In the genomic region with DNA sequence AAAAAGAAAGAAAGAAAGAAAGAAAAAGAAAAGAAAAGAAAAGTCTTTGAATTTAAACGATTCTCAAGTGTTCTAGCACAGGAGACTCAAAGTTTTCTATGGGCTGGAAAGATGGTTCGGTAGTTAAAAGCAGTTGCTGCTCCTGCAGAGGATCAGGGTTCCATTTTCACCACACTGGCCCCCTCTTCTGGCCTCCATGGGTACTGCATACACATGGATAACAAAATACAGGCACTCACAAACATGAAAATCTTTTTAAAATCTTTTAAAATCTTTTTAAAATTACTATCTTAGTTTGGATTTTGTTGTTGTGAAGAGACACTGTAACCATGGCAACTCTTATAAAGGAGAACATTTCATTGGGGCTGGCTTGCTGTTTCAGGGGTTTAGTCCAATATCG, we compare ENCODE assay signal across 11 mouse cellular contexts. TPM values are rescaled to one million over a fixed set of nuclear protein-coding genes. Genes with fewer than 3 reads are reported as not detected.
A peak's percentile ranks its signal among the peaks of the same experiment; 100 is the strongest.
DNase-seq lines count a peak whose midpoint lies in the region; ATAC-seq and TF ChIP-seq lines count a peak whose summit lies in the region.
"Had no signal": no experiment of that assay in that cellular context is flagged by ENCODE, and none has a peak within 500 bp of the region (broad histone marks: within the 10 kb centered on the region; RNA-seq: fewer than 3 reads in every experiment).

No protein-coding gene starts in this region.

- H3K4me3 ChIP-seq in heart, postnatal 0 days (ENCODE audit: low read depth, low read length) = no peak overlapping the region
- no peak overlapping the region for H3K4me3 ChIP-seq in heart, embryonic 11.5 days (ENCODE audit: low read depth, low read length)
- no peak overlapping the region for H3K4me3 ChIP-seq in midbrain, embryonic 14.5 days (replicated peaks; ENCODE audit: low read depth, low read length)
- H3K4me3 ChIP-seq in midbrain, embryonic 13.5 days (replicated peaks) = no peak overlapping the region
- no peak overlapping the region for H3K4me3 ChIP-seq in small intestine, adult 2 months (ENCODE audit: low read depth, low read length)
- H3K4me3 ChIP-seq: megakaryocyte, embryonic 14.5 days had no signal

- 0 out of 2 replicates have a peak, but pooled peaks have one; percentile 11 for TF ChIP-seq CTCF in heart, postnatal 0 days (IDR thresholded peaks at IDR 0.05; ENCODE audit: low read depth)
- TF ChIP-seq CTCF in small intestine, adult 2 months (IDR thresholded peaks at IDR 0.05; ENCODE audit: extremely low read depth, insufficient read length, insufficient replicate concordance, low read depth, low read length) = peak; percentile 13; the same call in 1 of the 2 replicates

- H3K27ac ChIP-seq in heart, postnatal 0 days (ENCODE audit: low read depth) = no peak overlapping the region
- H3K27ac ChIP-seq in heart, embryonic 11.5 days (ENCODE audit: low read depth, low read length) = no peak overlapping the region
- no peak overlapping the region for H3K27ac ChIP-seq in midbrain, embryonic 14.5 days (replicated peaks; ENCODE audit: low read depth, low read length)
- H3K27ac ChIP-seq in midbrain, embryonic 13.5 days = no peak overlapping the region
- no peak overlapping the region for H3K27ac ChIP-seq in small intestine, adult 2 months (ENCODE audit: insufficient read depth, low read depth, low read length)

- no peak overlapping the region for H3K4me2 ChIP-seq in heart, postnatal 0 days (ENCODE audit: low read depth, low read length)
- no peak overlapping the region for H3K4me2 ChIP-seq in heart, embryonic 11.5 days
- no peak overlapping the region for H3K4me2 ChIP-seq in midbrain, embryonic 14.5 days (ENCODE audit: low read length)
- no peak overlapping the region for H3K4me2 ChIP-seq in midbrain, embryonic 13.5 days (replicated peaks)

- TF ChIP-seq EP300 in heart, postnatal 0 days (IDR thresholded peaks at IDR 0.05; ENCODE audit: low read depth) = no peak

- no peak for ATAC-seq in heart, postnatal 0 days (ENCODE audit: insufficient read depth, low read depth)
- no peak for ATAC-seq in heart, embryonic 11.5 days (replicated peaks; ENCODE audit: insufficient number of reproducible peaks, low FRiP score, low TSS enrichment)
- no peak for ATAC-seq in midbrain, embryonic 14.5 days (ENCODE audit: low FRiP score, low TSS enrichment)
- ATAC-seq in midbrain, embryonic 13.5 days = no peak
- no peak for ATAC-seq in activated CD4-positive, CD25-positive, alpha-beta regulatory T cell, adult 4 months

- H3K27me3 ChIP-seq in heart, postnatal 0 days (ENCODE audit: control insufficient read depth, insufficient read depth, low read length) = 0 out of 2 replicates have a peak, but pooled peaks cover 3% of the 10 kb centered on the region
- no peaks in the 10 kb centered on the region for H3K27me3 ChIP-seq in heart, embryonic 11.5 days (ENCODE audit: control insufficient read depth, insufficient read depth, low read length)
- H3K27me3 ChIP-seq in midbrain, embryonic 14.5 days (ENCODE audit: control insufficient read depth, insufficient read depth, low read length) = no peaks in the 10 kb centered on the region
- H3K27me3 ChIP-seq in midbrain, embryonic 13.5 days = no peaks in the 10 kb centered on the region
- no peaks in the 10 kb centered on the region for H3K27me3 ChIP-seq in small intestine, adult 2 months (ENCODE audit: control insufficient read depth, insufficient read depth, low read length)

- intact Hi-C loops in left cerebral cortex, postnatal 4 days (cut with DNase I) = no loop called here

- TF ChIP-seq POLR2A in small intestine, adult 2 months (IDR thresholded peaks at IDR 0.05; ENCODE audit: low read depth, low read length) = no peak

- no peaks in the 10 kb centered on the region for H3K4me1 ChIP-seq in heart, postnatal 0 days (ENCODE audit: control insufficient read depth, insufficient read depth)
- no peaks in the 10 kb centered on the region for H3K4me1 ChIP-seq in heart, embryonic 11.5 days (ENCODE audit: control insufficient read depth, insufficient read depth, low read length)
- no peaks in the 10 kb centered on the region for H3K4me1 ChIP-seq in midbrain, embryonic 14.5 days (ENCODE audit: control insufficient read depth, insufficient read depth, low read length)
- peaks cover 6% of the 10 kb centered on the region for H3K4me1 ChIP-seq in midbrain, embryonic 13.5 days (replicated peaks)
- no peaks in the 10 kb centered on the region for H3K4me1 ChIP-seq in small intestine, adult 2 months (ENCODE audit: control insufficient read depth, insufficient read depth, insufficient read length, low read length)

- no peaks in the 10 kb centered on the region; the same call in 1 of the 2 replicates for H3K9me3 ChIP-seq in heart, postnatal 0 days (replicated peaks; ENCODE audit: control insufficient read depth, low read length)
- H3K9me3 ChIP-seq in heart, embryonic 11.5 days (replicated peaks; ENCODE audit: control insufficient read depth, low read length) = no peaks in the 10 kb centered on the region
- H3K9me3 ChIP-seq in midbrain, embryonic 14.5 days (ENCODE audit: control insufficient read depth, low read length) = no peaks in the 10 kb centered on the region
- peaks cover 5% of the 10 kb centered on the region; the same call in 1 of the 2 replicates for H3K9me3 ChIP-seq in midbrain, embryonic 13.5 days

- no peaks in the 10 kb centered on the region for H3K36me3 ChIP-seq in heart, postnatal 0 days (replicated peaks; ENCODE audit: control insufficient read depth, insufficient read depth, low read length)
- H3K36me3 ChIP-seq in heart, embryonic 11.5 days (ENCODE audit: control insufficient read depth, insufficient read depth, low read length) = no peaks in the 10 kb centered on the region
- H3K36me3 ChIP-seq in midbrain, embryonic 14.5 days (ENCODE audit: control insufficient read depth, insufficient read depth, low read length) = no peaks in the 10 kb centered on the region
- no peaks in the 10 kb centered on the region for H3K36me3 ChIP-seq in midbrain, embryonic 13.5 days
- no peaks in the 10 kb centered on the region for H3K36me3 ChIP-seq in small intestine, adult 2 months (ENCODE audit: control insufficient read depth, insufficient read depth, low read length)

- no peak overlapping the region for H3K9ac ChIP-seq in heart, postnatal 0 days (replicated peaks; ENCODE audit: low read depth, low read length)
- H3K9ac ChIP-seq in heart, embryonic 11.5 days (ENCODE audit: low read depth, low read length) = no peak overlapping the region
- no peak overlapping the region for H3K9ac ChIP-seq in midbrain, embryonic 14.5 days (replicated peaks; ENCODE audit: low read length)
- H3K9ac ChIP-seq in midbrain, embryonic 13.5 days (replicated peaks) = no peak overlapping the region

- DNase-seq in heart, postnatal 0 days (ENCODE audit: low spot score) = no peak
- DNase-seq in midbrain, embryonic 14.5 days = peak; percentile 31
- DNase-seq in c-Kit-positive CD71-negative TER-119-negative erythroid progenitor cells, embryonic 14.5 days (ENCODE audit: low read depth) = peak; percentile 34
- DNase-seq in left cerebral cortex, postnatal 4 days = no peak
- DNase-seq: cerebellum, adult 9-11 months; thymus, adult 18-20 months had no signal

- 65% methylated on average over 3 of the region's 3 CpGs for WGBS in heart, postnatal 0 days
- 71% methylated on average over 3 of the region's 3 CpGs for WGBS in heart, embryonic 11.5 days (ENCODE audit: insufficient replicate concordance)
- WGBS in midbrain, embryonic 14.5 days = 66% methylated on average over 3 of the region's 3 CpGs
- 71% methylated on average over 3 of the region's 3 CpGs for WGBS in midbrain, embryonic 13.5 days
- WGBS in small intestine, adult 2 months = 80% methylated on average over 3 of the region's 3 CpGs

RNA-seq across cellular contexts. Expression of gene Lrp3, which starts 15.0 kb away (rescaled TPM):
- 3.3 and 3.5 TPM in 2 replicates for total RNA-seq in heart, postnatal 0 days (2014; rRNA removed; ENCODE audit: low replicate concordance)
- 1.3 and 1.4 TPM in 2 replicates for polyA plus RNA-seq in heart, postnatal 0 days (2015; fragmentation: Nextera tagmentation; extraction: Ambion mirVana)
- polyA plus RNA-seq in heart, embryonic 11.5 days (2014; fragmentation: Nextera tagmentation; extraction: Ambion mirVana) = 2.1 and 2.2 TPM in 2 replicates
- polyA plus RNA-seq in midbrain, embryonic 14.5 days (2014; fragmentation: Nextera tagmentation; extraction: Ambion mirVana) = 33.3 and 35.8 TPM in 2 replicates
- polyA plus RNA-seq in midbrain, embryonic 13.5 days (2015; fragmentation: Nextera tagmentation; extraction: Ambion mirVana) = 25.9 and 31.1 TPM in 2 replicates
- 4.2 and 5.0 TPM in 2 replicates for polyA plus RNA-seq in small intestine, adult 2 months (2012; rRNA removed)
- 100 to 1,000 TPM; 102 to 107 TPM for total RNA-seq in left cerebral cortex, postnatal 4 days (2021)
- polyA plus RNA-seq in activated CD4-positive, CD25-positive, alpha-beta regulatory T cell, adult 4 months (2017; shearing (Covaris generic)) = under 1 TPM in 1 of 2 experiments, not detected in 1; 0.85 TPM

RNA-seq across cellular contexts. Expression of gene Slc7a10, which starts 44.1 kb away (rescaled TPM):
- total RNA-seq in heart, postnatal 0 days (2014; rRNA removed; ENCODE audit: low replicate concordance) = 0.11 TPM in 1 of 2 replicates, not detected in the other
- 0.15 and 1.1 TPM in 2 replicates for polyA plus RNA-seq in heart, postnatal 0 days (2015; fragmentation: Nextera tagmentation; extraction: Ambion mirVana)
- 0.68 and 0.89 TPM in 2 replicates for polyA plus RNA-seq in heart, embryonic 11.5 days (2014; fragmentation: Nextera tagmentation; extraction: Ambion mirVana)
- polyA plus RNA-seq in midbrain, embryonic 14.5 days (2014; fragmentation: Nextera tagmentation; extraction: Ambion mirVana) = 6.5 and 9.6 TPM in 2 replicates
- polyA plus RNA-seq in midbrain, embryonic 13.5 days (2015; fragmentation: Nextera tagmentation; extraction: Ambion mirVana) = 3.4 and 3.6 TPM in 2 replicates
- polyA plus RNA-seq in small intestine, adult 2 months (2012; rRNA removed) = 0.11 and 0.95 TPM in 2 replicates
- 10 to 100 TPM; 18.3 to 21.5 TPM for total RNA-seq in left cerebral cortex, postnatal 4 days (2021)
- polyA plus RNA-seq in activated CD4-positive, CD25-positive, alpha-beta regulatory T cell, adult 4 months (2017; shearing (Covaris generic)) = 1 to 10 TPM; 1.0 to 3.2 TPM

Comparison
In these comparisons a context has a peak if more than half of its experiments do, and no peak if none do; other contexts are left out.
1. DNase-seq: peak in midbrain, embryonic 14.5 days (single experiment) and c-Kit-positive CD71-negative TER-119-negative erythroid progenitor cells, embryonic 14.5 days (single experiment); none in heart, postnatal 0 days (single experiment) and left cerebral cortex, postnatal 4 days (single experiment).